Mouse (Mus musculus) hindbrain, embryonic 15.5 days (tissue): ENCODE measurements around the gene Sipa1l1. TPM values are rescaled to one million over a fixed set of nuclear protein-coding genes. Genes with fewer than 3 reads are reported as not detected.

Source experiments
- ATAC-seq: fragments of 200-750 bp; cut with Nextera tagmentation; 2 replicates; pipeline ENCODE4 v1.8.0; 2017; ENCODE audit warnings: low read depth, moderate number of reproducible peaks, moderate TSS enrichment; ENCODE audit not compliant: low FRiP score
- H3K27ac ChIP-seq: fragments of 300-500 bp; sonication (generic); replicated peaks from 2 replicates; pipeline ENCODE4 v1.5.1; 2015; ENCODE audit warnings: mild to moderate bottlenecking, inconsistent platforms
- H3K27me3 ChIP-seq: fragments of 300-500 bp; sonication (generic); 2 replicates; pipeline ENCODE4 v1.6.1; 2015; ENCODE audit warnings: control low read depth, inconsistent platforms
- H3K36me3 ChIP-seq: fragments of 300-500 bp; sonication (generic); 2 replicates; pipeline ENCODE4 v1.6.1; 2015; ENCODE audit warnings: control low read depth, inconsistent platforms
- H3K4me1 ChIP-seq: fragments of 300-500 bp; sonication (generic); replicated peaks from 2 replicates; pipeline ENCODE4 v1.6.1; 2015; ENCODE audit warnings: control low read depth, inconsistent platforms
- H3K4me2 ChIP-seq: fragments of 300-500 bp; sonication (generic); 2 replicates; pipeline ENCODE4 v1.6.1; 2015; ENCODE audit warnings: moderate library complexity, mild to moderate bottlenecking, inconsistent platforms
- H3K4me3 ChIP-seq: fragments of 300-500 bp; sonication (generic); 2 replicates; pipeline ENCODE4 v1.5.1; 2015; ENCODE audit warnings: mild to moderate bottlenecking, inconsistent platforms
- H3K9ac ChIP-seq: fragments of 300-500 bp; sonication (generic); 2 replicates; pipeline ENCODE4 v1.6.1; 2015; ENCODE audit warnings: inconsistent platforms
- H3K9me3 ChIP-seq: fragments of 300-500 bp; sonication (generic); 2 replicates; pipeline ENCODE4 v1.6.1; 2016; ENCODE audit warnings: control low read depth, inconsistent platforms
- WGBS: fragments of 180-500 bp; shearing (Covaris S2); methylation state at CpG from one replicate; pipeline ENCODE4 v1.1.7; 2015; 5-methylcytosine and 5-hydroxymethylcytosine counted together
- polyA plus RNA-seq: library from polyadenylated mRNA; unstranded; fragments of >200 nt; fragmentation: Nextera tagmentation; extraction: Ambion mirVana; gene quantifications from 2 replicates; pipeline ENCODE4 v1.2.1, GENCODE M21; 2015

The Sipa1l1 gene
- polyA plus RNA-seq, 1 experiment from 2014 or later = 14.1 TPM

DNA sequence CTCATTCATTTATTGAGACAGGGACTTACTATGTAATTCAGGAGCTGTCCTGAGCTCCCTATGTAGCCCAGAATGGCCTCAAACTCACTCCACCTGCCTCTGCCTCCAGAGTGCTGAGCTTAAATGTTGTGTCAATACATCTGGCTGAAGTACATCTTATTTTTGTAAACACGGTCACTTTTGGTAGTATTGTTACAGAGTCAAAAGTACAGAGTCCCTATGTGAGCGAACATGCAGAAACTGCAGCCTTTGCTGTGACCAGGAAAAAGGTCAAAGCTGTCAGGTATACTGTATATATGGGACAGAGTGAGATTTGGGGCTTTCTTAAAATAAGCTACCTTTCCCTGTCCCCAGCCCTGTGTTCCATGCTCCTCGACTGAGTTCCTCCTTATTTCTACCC is 17.6 kb downstream of the Sipa1l1 start:
- H3K9me3 ChIP-seq = no peaks in the 10 kb centered on the region
- H3K27ac ChIP-seq = no peak overlapping the region
- 0 out of 2 replicates have a peak, but pooled peaks cover 4% of the 10 kb centered on the region for H3K36me3 ChIP-seq
- no peak overlapping the region for H3K4me3 ChIP-seq
- no peak overlapping the region for H3K4me2 ChIP-seq
- H3K4me1 ChIP-seq = peaks cover 6% of the 10 kb centered on the region; the same call in 1 of the 2 replicates
- WGBS = 86% methylated on average over 3 of the region's 3 CpGs
- H3K9ac ChIP-seq = no peak overlapping the region
- ATAC-seq = no peak
- H3K27me3 ChIP-seq = no peaks in the 10 kb centered on the region

DNA sequence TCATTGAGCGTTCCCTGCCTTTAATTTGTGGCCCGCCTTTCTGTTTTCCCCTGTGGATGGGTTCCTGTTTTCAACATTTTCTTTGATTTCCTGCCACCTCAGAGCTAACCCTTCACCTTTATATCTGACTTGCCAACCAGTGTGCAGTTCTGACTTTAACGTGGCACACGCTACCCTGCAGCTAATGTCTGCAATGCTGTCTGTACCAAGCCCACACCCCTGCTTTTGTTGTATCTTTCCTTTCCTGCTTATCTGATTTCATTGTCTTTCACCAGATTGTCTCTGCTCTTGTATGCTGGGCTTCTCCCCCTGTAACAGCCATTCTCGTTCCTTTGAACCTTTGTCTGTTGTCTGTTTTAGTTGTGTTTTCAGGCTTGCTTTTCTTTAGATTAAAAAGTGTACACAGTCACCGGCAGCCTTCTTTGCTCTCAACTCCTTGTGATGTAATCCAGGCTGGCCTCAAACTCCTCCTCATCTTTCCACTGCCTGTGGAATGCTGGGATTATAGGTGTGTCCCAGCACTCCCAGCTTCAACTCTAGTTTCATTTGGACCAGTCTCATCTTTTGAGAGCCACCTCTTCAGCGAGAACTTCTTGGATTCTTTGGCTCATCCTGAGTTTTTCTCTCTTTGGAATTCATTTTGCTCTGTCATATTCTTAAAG is 18.2 kb downstream of the Sipa1l1 start:
- Histone ChIP-seq H3K9me3 (no peaks in the 10 kb centered on the region), H3K36me3 (0 out of 2 replicates have a peak, but pooled peaks cover 3% of the 10 kb centered on the region), H3K27ac (no peak overlapping the region), H3K4me1 (peaks cover 6% of the 10 kb centered on the region; the same call in 1 of the 2 replicates), H3K4me3 (no peak overlapping the region), H3K9ac (no peak overlapping the region), H3K4me2 (no peak overlapping the region), H3K27me3 (no peaks in the 10 kb centered on the region)
- WGBS = 70% methylated on average over 7 of the region's 7 CpGs
- ATAC-seq = no peak

DNA sequence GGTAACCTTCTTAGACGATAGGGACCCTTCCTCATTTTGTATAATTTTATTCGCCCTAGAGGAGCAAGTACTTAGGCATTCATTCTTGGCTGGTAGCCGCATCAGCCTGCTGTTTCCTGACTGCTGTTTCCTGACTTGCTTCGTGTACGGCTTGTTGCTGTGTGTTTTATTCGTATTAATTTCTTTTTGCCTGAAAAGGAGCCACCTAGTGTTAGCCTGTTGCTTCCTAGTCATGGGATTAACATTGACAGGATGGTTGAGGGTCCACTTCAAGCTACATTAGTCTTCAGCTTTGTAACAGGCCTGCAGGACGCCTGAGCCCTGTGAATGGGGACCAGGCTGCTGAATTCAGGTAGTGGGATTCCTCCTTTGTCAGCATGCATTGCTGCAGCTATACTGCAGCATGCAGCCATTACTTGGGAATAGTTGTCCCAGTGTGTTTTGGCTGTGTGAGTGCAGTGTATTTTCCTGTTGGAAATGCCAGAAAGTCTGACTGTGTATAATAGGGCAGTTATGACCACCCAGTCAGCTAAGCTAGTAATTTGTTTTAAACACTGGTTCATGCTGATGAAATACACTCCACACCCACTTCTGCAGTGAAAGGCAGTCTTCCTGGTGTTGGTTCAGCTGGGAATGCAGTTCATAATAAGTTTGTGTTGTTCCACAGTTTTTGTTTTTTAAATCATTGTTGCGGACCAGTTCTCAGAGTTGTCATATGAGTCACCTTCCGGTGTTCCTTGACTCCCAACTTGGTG is 19.4 kb downstream of the Sipa1l1 start:
- Histone ChIP-seq H3K4me3 (no peak overlapping the region), H3K4me2 (no peak overlapping the region), H3K27ac (no peak overlapping the region), H3K9ac (no peak overlapping the region), H3K9me3 (no peaks in the 10 kb centered on the region), H3K36me3 (no peaks in the 10 kb centered on the region), H3K27me3 (no peaks in the 10 kb centered on the region), H3K4me1 (peaks cover 6% of the 10 kb centered on the region; the same call in 1 of the 2 replicates)
- no peak for ATAC-seq
- 62% methylated on average over 9 of the region's 9 CpGs for WGBS

DNA sequence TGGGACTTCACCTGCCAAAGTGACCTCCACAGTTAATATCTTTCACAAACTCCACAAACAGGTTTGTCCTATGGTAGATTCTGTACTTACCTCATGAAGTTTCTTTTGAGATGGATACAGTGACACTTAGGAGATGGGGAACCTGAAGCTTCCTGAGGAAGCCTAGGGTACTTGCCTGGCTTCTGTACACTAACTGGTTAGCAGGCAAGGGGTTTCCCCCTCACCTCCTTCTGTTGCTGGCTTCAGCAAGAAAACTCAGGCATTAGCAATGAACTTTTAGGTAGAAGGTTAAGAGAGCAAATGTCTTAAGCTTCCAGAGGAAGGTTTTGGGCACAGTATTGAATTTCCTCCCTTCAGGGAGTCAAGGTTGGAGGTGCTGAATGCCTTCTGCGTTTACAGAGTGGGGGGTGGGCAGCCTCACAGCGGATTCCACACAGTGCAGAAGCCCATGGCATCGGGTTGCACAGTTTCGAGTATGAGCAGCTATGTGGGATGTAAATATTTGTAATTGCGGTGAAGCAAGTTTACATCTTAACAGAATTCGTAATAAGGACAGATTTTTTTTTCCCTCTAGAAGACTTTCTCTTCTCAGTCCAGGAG is 20.1 kb downstream of the Sipa1l1 start:
- H3K4me2 ChIP-seq = no peak overlapping the region
- H3K4me3 ChIP-seq = no peak overlapping the region
- H3K36me3 ChIP-seq = no peaks in the 10 kb centered on the region
- ATAC-seq = no peak
- no peak overlapping the region for H3K9ac ChIP-seq
- 54% methylated on average over 6 of the region's 6 CpGs for WGBS
- H3K4me1 ChIP-seq = peaks cover 6% of the 10 kb centered on the region; the same call in 1 of the 2 replicates
- no peak overlapping the region for H3K27ac ChIP-seq
- H3K9me3 ChIP-seq = no peaks in the 10 kb centered on the region
- H3K27me3 ChIP-seq = no peaks in the 10 kb centered on the region

DNA sequence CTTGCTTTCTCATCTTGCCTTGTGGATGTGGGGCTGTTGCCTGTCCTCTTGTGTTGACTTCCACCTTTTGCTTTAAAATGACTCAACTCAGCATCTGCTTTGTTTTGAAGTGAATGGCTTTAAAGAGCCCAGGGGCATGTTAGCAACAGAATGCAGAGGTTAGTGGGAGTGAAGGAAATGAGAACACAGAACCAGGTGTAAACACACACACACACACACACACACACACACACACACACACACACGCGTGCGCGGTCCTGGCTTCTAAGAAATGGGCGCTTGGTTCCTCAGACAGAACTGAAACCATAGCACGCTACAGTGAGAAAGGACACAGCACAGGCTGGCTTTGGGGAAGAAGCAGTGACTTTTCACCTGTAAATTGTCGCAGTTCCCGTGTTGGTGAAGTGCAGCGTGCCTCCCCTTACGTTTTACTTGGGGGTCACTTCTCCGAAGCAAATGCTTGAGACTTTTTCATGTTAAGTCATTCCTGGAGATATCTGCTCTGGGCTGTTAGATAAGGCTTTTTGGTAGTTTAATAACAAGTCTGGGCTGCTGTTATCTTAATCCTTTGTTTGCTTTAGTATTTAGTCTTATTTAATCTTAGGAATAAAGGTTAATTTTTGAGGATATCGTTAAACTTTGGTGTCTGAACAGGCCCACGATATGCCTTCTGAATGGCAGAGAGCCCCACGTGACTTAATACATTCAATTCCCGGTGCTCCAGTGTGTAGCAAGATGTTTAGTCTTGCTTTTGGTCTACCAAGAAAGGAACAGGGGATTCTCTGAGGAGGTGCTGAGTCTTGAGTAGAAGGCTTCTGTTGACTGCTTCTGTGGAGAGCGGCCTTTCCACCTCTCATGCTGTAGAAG is 20.8 kb downstream of the Sipa1l1 start:
- no peak overlapping the region for H3K4me2 ChIP-seq
- no peaks in the 10 kb centered on the region for H3K36me3 ChIP-seq
- no peak overlapping the region for H3K4me3 ChIP-seq
- WGBS = 92% methylated on average over 16 of the region's 16 CpGs
- H3K9ac ChIP-seq = no peak overlapping the region
- peaks cover 6% of the 10 kb centered on the region; the same call in 1 of the 2 replicates for H3K4me1 ChIP-seq
- no peak overlapping the region for H3K27ac ChIP-seq
- no peak for ATAC-seq
- H3K27me3 ChIP-seq = no peaks in the 10 kb centered on the region
- no peaks in the 10 kb centered on the region for H3K9me3 ChIP-seq

DNA sequence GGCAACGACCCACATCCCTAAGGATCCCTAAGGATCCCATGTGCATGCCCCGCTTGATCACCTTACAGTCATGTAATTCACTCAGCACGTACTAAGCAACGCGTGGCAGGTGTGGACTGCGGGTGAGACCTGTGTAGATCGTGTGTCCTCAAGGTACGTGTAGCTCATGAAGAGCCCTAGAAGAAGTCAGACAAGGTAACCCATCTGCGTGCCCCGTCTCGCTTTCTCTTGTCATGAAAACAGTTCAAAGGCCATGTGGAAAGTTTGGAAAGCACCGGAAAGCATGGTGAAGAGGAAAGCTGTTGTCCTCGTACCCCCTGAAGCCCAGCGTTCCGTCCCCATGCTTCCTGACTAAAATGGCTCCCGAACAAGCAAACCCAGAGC is 21.5 kb downstream of the Sipa1l1 start:
- Histone ChIP-seq H3K27ac (no peak overlapping the region), H3K4me3 (no peak overlapping the region), H3K9me3 (no peaks in the 10 kb centered on the region), H3K4me1 (peaks cover 6% of the 10 kb centered on the region; the same call in 1 of the 2 replicates), H3K9ac (no peak overlapping the region), H3K4me2 (no peak overlapping the region), H3K27me3 (no peaks in the 10 kb centered on the region), H3K36me3 (no peaks in the 10 kb centered on the region)
- WGBS = 96% methylated on average over 16 of the region's 16 CpGs
- no peak for ATAC-seq

DNA sequence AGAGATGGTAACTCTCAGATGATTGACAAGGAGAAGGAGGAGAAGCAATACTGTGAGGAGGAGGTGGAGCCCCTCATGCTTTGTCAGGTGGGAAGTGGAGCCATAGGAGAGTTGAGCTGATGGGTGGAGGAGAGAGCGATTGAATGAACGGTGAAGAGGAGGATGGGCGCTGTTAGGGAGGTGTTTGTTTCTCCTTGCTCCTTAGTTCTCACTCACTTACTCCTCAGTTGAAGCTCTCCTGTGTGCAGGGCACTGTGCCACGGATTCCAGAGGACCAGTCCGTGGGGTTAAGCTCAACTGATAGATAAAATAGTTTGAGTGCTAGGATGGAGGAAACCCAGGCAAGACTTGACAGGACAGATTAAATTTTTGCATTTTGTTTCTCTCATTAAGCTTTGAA is 22.6 kb downstream of the Sipa1l1 start:
- 82% methylated on average over 5 of the region's 5 CpGs for WGBS
- Histone ChIP-seq H3K4me3 (no peak overlapping the region), H3K4me1 (peaks cover 10% of the 10 kb centered on the region; the same call in 1 of the 2 replicates), H3K27ac (no peak overlapping the region), H3K4me2 (no peak overlapping the region), H3K36me3 (no peaks in the 10 kb centered on the region), H3K27me3 (no peaks in the 10 kb centered on the region), H3K9ac (no peak overlapping the region), H3K9me3 (no peaks in the 10 kb centered on the region)
- ATAC-seq = no peak

DNA sequence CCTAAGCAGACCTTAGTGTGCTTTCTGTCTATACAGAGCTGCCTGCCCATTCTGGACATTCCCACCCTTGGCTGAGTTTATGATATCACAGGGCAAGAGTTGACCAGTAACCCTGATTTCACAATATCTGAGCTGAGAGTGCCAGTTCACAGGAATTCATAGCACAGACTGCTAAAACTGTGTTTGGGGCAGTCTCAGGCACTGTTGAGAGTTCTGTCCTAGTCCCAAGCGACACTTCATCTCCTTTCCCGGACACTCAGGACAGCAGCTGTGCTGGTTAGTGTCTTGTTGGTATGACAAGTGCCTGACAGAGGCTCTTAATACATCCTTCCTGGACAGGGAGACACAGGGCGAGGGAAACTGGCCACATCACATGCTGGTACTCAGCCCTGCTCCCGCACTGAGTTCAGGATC is 23.5 kb downstream of the Sipa1l1 start:
- H3K36me3 ChIP-seq = no peaks in the 10 kb centered on the region
- H3K4me1 ChIP-seq = peaks cover 16% of the 10 kb centered on the region; the same call in 1 of the 2 replicates
- H3K4me2 ChIP-seq = no peak overlapping the region
- H3K4me3 ChIP-seq = no peak overlapping the region
- H3K9me3 ChIP-seq = no peaks in the 10 kb centered on the region
- WGBS = 87% methylated on average over 4 of the region's 4 CpGs
- H3K27me3 ChIP-seq = no peaks in the 10 kb centered on the region
- no peak overlapping the region for H3K9ac ChIP-seq
- ATAC-seq = no peak
- no peak overlapping the region for H3K27ac ChIP-seq

DNA sequence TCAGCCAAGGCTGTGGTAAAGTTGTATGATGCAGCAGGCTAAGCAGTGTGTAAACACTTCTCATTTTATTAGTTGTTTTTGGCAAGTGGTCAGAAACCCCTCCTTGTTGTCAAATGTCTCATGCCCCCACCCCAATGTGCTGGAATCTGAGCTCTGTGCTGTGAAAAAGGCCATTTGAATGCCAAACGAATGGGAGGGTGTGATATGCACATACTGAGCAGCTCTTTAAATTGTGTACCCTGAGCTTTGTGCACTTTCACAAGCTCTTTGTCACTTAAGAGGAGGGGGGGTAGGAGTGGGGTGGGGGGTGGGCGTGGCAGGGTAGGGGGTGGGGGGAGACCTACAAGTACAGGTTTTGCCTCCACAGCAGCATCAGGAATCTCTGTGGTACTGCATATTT is 24.4 kb downstream of the Sipa1l1 start:
- Histone ChIP-seq H3K36me3 (no peaks in the 10 kb centered on the region), H3K4me1 (peaks cover 13% of the 10 kb centered on the region; the same call in 1 of the 2 replicates), H3K9ac (no peak overlapping the region), H3K4me3 (no peak overlapping the region), H3K27ac (no peak overlapping the region), H3K27me3 (no peaks in the 10 kb centered on the region), H3K9me3 (no peaks in the 10 kb centered on the region), H3K4me2 (no peak overlapping the region)
- ATAC-seq = no peak
- WGBS = 53% methylated on average over 2 of the region's 2 CpGs

DNA sequence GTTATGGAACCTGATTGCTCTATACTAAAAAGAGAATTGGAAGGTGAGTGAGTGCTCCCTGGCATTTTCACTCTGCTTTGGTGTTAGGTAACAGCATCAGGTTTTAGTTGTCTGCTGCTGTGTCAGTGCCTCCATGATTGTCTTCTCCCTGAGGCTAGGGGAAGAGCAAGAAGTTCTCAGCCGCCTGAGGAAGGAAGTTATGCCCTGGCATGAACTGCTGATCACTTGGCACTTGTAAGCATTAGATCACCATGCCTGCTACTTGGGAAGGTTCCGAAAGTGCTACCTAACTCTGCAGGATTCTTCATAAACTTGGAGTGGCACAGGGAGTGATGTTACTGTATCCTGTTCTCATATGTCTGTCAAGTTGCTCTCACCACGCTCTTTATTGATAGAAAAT is 25.8 kb downstream of the Sipa1l1 start:
- no peak overlapping the region for H3K4me3 ChIP-seq
- H3K9ac ChIP-seq = no peak overlapping the region
- no peak overlapping the region for H3K4me2 ChIP-seq
- H3K27ac ChIP-seq = no peak overlapping the region
- 89% methylated on average over 3 of the region's 3 CpGs for WGBS
- H3K4me1 ChIP-seq = peaks cover 11% of the 10 kb centered on the region; the same call in 1 of the 2 replicates
- no peaks in the 10 kb centered on the region for H3K9me3 ChIP-seq
- no peak for ATAC-seq
- no peaks in the 10 kb centered on the region for H3K27me3 ChIP-seq
- no peaks in the 10 kb centered on the region for H3K36me3 ChIP-seq

DNA sequence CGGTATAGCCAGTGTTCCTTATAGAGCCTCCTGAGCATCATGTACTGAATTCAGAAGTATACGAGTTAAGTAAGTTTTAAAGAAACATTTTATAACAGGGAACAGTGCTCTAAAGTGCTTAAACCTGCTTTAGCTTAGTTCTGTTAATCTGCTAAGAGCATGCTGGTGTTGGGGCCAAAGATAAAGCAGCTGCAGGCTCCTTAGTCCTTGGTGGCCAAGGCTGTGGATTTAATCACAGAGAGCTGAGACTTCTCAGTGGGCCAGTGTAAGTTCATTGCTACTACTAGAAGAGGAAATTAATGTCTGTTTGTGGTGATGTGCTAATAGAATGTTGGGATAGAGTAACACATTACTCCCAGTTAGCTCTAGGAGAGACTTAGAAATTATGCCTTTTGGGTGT is 27.1 kb downstream of the Sipa1l1 start:
- H3K4me3 ChIP-seq = no peak overlapping the region
- no peaks in the 10 kb centered on the region for H3K27me3 ChIP-seq
- no peak overlapping the region for H3K27ac ChIP-seq
- ATAC-seq = no peak
- peaks cover 11% of the 10 kb centered on the region; the same call in 1 of the 2 replicates for H3K4me1 ChIP-seq
- no peak overlapping the region for H3K9ac ChIP-seq
- H3K36me3 ChIP-seq = no peaks in the 10 kb centered on the region
- H3K9me3 ChIP-seq = no peaks in the 10 kb centered on the region
- 83% methylated on average over 2 of the region's 2 CpGs for WGBS
- H3K4me2 ChIP-seq = no peak overlapping the region
